9 mouse cellular contexts compared by ENCODE assay signal in genomic region chr8:120268541-120268980, GRCm38 (mm10). TPM values are rescaled to one million over a fixed set of nuclear protein-coding genes. Genes with fewer than 3 reads are reported as not detected.
DNase-seq lines count a peak whose midpoint lies in the region; ATAC-seq and TF ChIP-seq lines count a peak whose summit lies in the region.
"Had no signal": no experiment of that assay in that cellular context is flagged by ENCODE, and none has a peak within 500 bp of the region (broad histone marks: within the 10 kb centered on the region; RNA-seq: fewer than 3 reads in every experiment).

No protein-coding gene starts in this region.

- H3K27ac ChIP-seq in kidney, embryonic 15.5 days: peak overlapping the region; percentile 55
- peak overlapping the region; percentile 92 for H3K27ac ChIP-seq in embryonic facial prominence, embryonic 10.5 days (replicated peaks)
- 0 out of 2 replicates have a peak overlapping the region, but pooled peaks have one; percentile 2 for H3K27ac ChIP-seq in hindbrain, postnatal 0 days
- no peak overlapping the region for H3K27ac ChIP-seq in layer of hippocampus, adult 2 months
- H3K27ac ChIP-seq: liver, embryonic 15.5 days had no signal

- H3K36me3 ChIP-seq in kidney, embryonic 15.5 days: no peaks in the 10 kb centered on the region
- H3K36me3 ChIP-seq in embryonic facial prominence, embryonic 10.5 days (replicated peaks): no peaks in the 10 kb centered on the region
- no peaks in the 10 kb centered on the region for H3K36me3 ChIP-seq in hindbrain, postnatal 0 days (ENCODE audit: insufficient read depth, low read length)
- H3K36me3 ChIP-seq: liver, embryonic 15.5 days had no signal

- peaks cover 85% of the 10 kb centered on the region for H3K4me1 ChIP-seq in kidney, embryonic 15.5 days
- peaks cover 95% of the 10 kb centered on the region for H3K4me1 ChIP-seq in embryonic facial prominence, embryonic 10.5 days
- peaks cover 46% of the 10 kb centered on the region for H3K4me1 ChIP-seq in hindbrain, postnatal 0 days (ENCODE audit: insufficient read depth, low read length)

- peaks cover 6% of the 10 kb centered on the region; the same call in 1 of the 2 replicates for H3K27me3 ChIP-seq in kidney, embryonic 15.5 days
- H3K27me3 ChIP-seq in embryonic facial prominence, embryonic 10.5 days (replicated peaks; ENCODE audit: low read depth, poor library complexity, severe bottlenecking): peaks cover 12% of the 10 kb centered on the region
- H3K27me3 ChIP-seq in hindbrain, postnatal 0 days (ENCODE audit: insufficient read depth, low read length): no peaks in the 10 kb centered on the region

- no peak overlapping the region for H3K9ac ChIP-seq in kidney, embryonic 15.5 days
- H3K9ac ChIP-seq in hindbrain, postnatal 0 days (replicated peaks; ENCODE audit: low read length): no peak overlapping the region
- H3K9ac ChIP-seq: liver, embryonic 15.5 days had no signal

- no peak for DNase-seq in kidney, postnatal 36 days
- DNase-seq in R1 (ENCODE audit: low read depth, low spot score): peak; percentile 47
- DNase-seq in embryonic facial prominence, embryonic 10.5 days (ENCODE audit: low spot score): no peak
- peak; percentile 48 for DNase-seq in hindbrain, postnatal 0 days (ENCODE audit: low spot score)
- DNase-seq in layer of hippocampus, adult 2 months (ENCODE audit: low spot score in 2 of 2): no peak
- no peak for DNase-seq in heart, adult 9 months (ENCODE audit: low spot score in 2 of 2)

- no peak for TF ChIP-seq CTCF in hindbrain, postnatal 0 days (IDR thresholded peaks at IDR 0.05; ENCODE audit: low read depth)
- no peak for TF ChIP-seq CTCF in layer of hippocampus, adult 2 months (conservative IDR thresholded peaks at IDR 0.05)

- no peaks in the 10 kb centered on the region for H3K9me3 ChIP-seq in kidney, embryonic 15.5 days (replicated peaks)
- H3K9me3 ChIP-seq in embryonic facial prominence, embryonic 10.5 days: no peaks in the 10 kb centered on the region
- no peaks in the 10 kb centered on the region for H3K9me3 ChIP-seq in hindbrain, postnatal 0 days (ENCODE audit: low read length)
- H3K9me3 ChIP-seq: liver, embryonic 15.5 days had no signal

- no peak overlapping the region for H3K4me3 ChIP-seq in kidney, embryonic 15.5 days (replicated peaks)
- H3K4me3 ChIP-seq in embryonic facial prominence, embryonic 10.5 days: no peak overlapping the region
- no peak overlapping the region for H3K4me3 ChIP-seq in hindbrain, postnatal 0 days (ENCODE audit: low read length)
- no peak overlapping the region for H3K4me3 ChIP-seq in layer of hippocampus, adult 2 months
- H3K4me3 ChIP-seq: liver, embryonic 15.5 days had no signal

- 46% methylated on average over 19 of the region's 19 CpGs for WGBS in kidney, embryonic 15.5 days
- WGBS in embryonic facial prominence, embryonic 10.5 days: 78% methylated on average over 19 of the region's 19 CpGs
- WGBS in hindbrain, postnatal 0 days: 37% methylated on average over 19 of the region's 19 CpGs

- no peak overlapping the region for H3K4me2 ChIP-seq in kidney, embryonic 15.5 days
- H3K4me2 ChIP-seq in hindbrain, postnatal 0 days (ENCODE audit: low read depth, low read length): no peak overlapping the region
- H3K4me2 ChIP-seq: liver, embryonic 15.5 days had no signal

- ATAC-seq in kidney, embryonic 15.5 days (replicated peaks; ENCODE audit: low FRiP score): no peak
- ATAC-seq in hindbrain, postnatal 0 days: no peak
- no peak for ATAC-seq in activated CD4-positive, CD25-positive, alpha-beta regulatory T cell, adult 4 months

RNA-seq across cellular contexts. Expression of gene Gse1, which starts 40.3 kb away (rescaled TPM):
- polyA plus RNA-seq in kidney, embryonic 15.5 days (2015; fragmentation: Nextera tagmentation; extraction: Ambion mirVana): 8.3 and 10.0 TPM in 2 replicates
- 9.9 and 10.2 TPM in 2 replicates for polyA plus RNA-seq in embryonic facial prominence, embryonic 10.5 days (2016; fragmentation: Nextera tagmentation; extraction: Ambion mirVana)
- total RNA-seq in hindbrain, postnatal 0 days (2014; rRNA removed): 37.5 and 48.3 TPM in 2 replicates
- polyA plus RNA-seq in hindbrain, postnatal 0 days (2015; fragmentation: Nextera tagmentation; extraction: Ambion mirVana): 12.3 and 13.4 TPM in 2 replicates
- polyA plus RNA-seq in activated CD4-positive, CD25-positive, alpha-beta regulatory T cell, adult 4 months (2017; shearing (Covaris generic)): 1 to 10 TPM; 2.9 to 4.1 TPM
- 100 to 1,000 TPM; 146 to 158 TPM for total RNA-seq in layer of hippocampus, adult 2 months (2021)

Comparison
In these comparisons a context has a peak if more than half of its experiments do, and no peak if none do; other contexts are left out.
1. DNase-seq: peak in R1 (single experiment) and hindbrain, postnatal 0 days (single experiment); none in kidney, postnatal 36 days (0 of 2), embryonic facial prominence, embryonic 10.5 days (single experiment), layer of hippocampus, adult 2 months (0 of 2) and heart, adult 9 months (0 of 2).